Mouse (Mus musculus): ENCODE data around the gene Foxo4. TPM values are rescaled to one million over a fixed set of nuclear protein-coding genes. Genes with fewer than 3 reads are reported as not detected.

Foxo4 gene
- polyA plus RNA-seq, 1 experiment from 2014 or later, result 1.7 TPM

GRCm38 (mm10) chrX:101287543-101287942 is 33.2 kb downstream of the Foxo4 start:
- peak; percentile 98 for ATAC-seq (ENCODE audit: low read depth)
- H3K36me3 ChIP-seq (ENCODE audit: control insufficient read depth, insufficient read depth), result peaks cover 35% of the 10 kb centered on the region
- H3K27me3 ChIP-seq (ENCODE audit: control insufficient read depth, insufficient read depth, low read depth, low read length), result no peaks in the 10 kb centered on the region; the same call in 1 of the 2 replicates
- 32% methylated on average over 3 of the region's 3 CpGs for WGBS (ENCODE audit: insufficient replicate concordance)
- H3K4me3 ChIP-seq (ENCODE audit: low read depth, low read length), result peak overlapping the region; percentile 7; the same call in 1 of the 2 replicates
- H3K4me1 ChIP-seq (ENCODE audit: control insufficient read depth, low read depth, low read length), result peaks cover 41% of the 10 kb centered on the region
- no peaks in the 10 kb centered on the region for H3K9me3 ChIP-seq (replicated peaks; ENCODE audit: control insufficient read depth, low read length)
- peak overlapping the region; percentile 46 for H3K4me2 ChIP-seq (ENCODE audit: low read depth, low read length)
- H3K9ac ChIP-seq (ENCODE audit: low read depth, low read length), result peak overlapping the region; percentile 48
- peak overlapping the region; percentile 93 for H3K27ac ChIP-seq (ENCODE audit: low read length)

DNA sequence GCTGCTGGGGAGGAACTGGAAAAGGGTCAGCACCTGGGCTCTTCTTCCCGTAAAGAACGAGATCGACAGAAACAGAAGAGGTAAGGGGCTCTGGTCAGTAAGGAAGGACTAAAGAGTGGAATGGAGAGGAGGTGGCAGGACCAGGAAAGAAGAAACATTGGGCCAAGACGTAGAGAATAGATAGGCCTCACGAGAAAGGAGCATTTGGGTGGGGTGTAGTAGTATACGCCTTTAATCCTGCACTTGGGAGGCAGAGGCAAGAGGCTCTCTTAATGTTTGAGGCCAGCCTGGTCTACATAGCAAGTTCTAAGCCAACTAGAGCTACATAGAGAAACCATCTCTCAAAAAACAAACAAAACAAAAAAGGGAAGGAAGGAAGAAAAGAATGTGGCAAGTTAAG is 34.1 kb downstream of the Foxo4 start:
- 68% methylated on average over 6 of the region's 6 CpGs for WGBS (ENCODE audit: insufficient replicate concordance)
- peaks cover 38% of the 10 kb centered on the region for H3K36me3 ChIP-seq (ENCODE audit: control insufficient read depth, insufficient read depth)
- H3K4me3 ChIP-seq (ENCODE audit: low read depth, low read length), result no peak overlapping the region
- peak overlapping the region; percentile 93 for H3K27ac ChIP-seq (ENCODE audit: low read length)
- H3K4me2 ChIP-seq (ENCODE audit: low read depth, low read length), result peak overlapping the region; percentile 46
- peaks cover 41% of the 10 kb centered on the region for H3K4me1 ChIP-seq (ENCODE audit: control insufficient read depth, low read depth, low read length)
- H3K9ac ChIP-seq (ENCODE audit: low read depth, low read length), result peak overlapping the region; percentile 48
- peak; percentile 54 for ATAC-seq (ENCODE audit: low read depth)
- no peaks in the 10 kb centered on the region for H3K9me3 ChIP-seq (replicated peaks; ENCODE audit: control insufficient read depth, low read length)
- no peaks in the 10 kb centered on the region; the same call in 1 of the 2 replicates for H3K27me3 ChIP-seq (ENCODE audit: control insufficient read depth, insufficient read depth, low read depth, low read length)

DNA sequence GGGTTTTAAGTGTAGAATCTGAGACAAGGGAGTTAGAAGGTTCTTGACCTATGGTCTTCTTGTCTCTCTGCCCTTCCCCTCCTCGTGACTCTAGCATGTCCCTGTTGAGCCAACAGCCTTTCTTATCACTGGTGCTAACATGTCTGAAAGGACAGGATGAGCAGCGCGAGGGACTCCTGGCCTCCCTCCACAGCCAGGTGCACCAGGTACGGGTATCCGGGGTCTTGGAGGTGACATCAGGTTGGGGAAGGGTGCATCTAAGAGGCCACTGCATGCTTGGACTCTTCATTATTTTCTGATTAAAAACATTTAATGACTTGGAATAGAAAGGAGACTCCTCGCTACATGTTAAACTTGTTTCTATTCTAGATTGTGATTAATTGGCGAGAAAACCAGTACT is 34.7 kb downstream of the Foxo4 start:
- H3K4me2 ChIP-seq (ENCODE audit: low read depth, low read length), result peak overlapping the region; percentile 42
- no peak for ATAC-seq (ENCODE audit: low read depth)
- H3K9ac ChIP-seq (ENCODE audit: low read depth, low read length), result no peak overlapping the region
- peaks cover 37% of the 10 kb centered on the region for H3K36me3 ChIP-seq (ENCODE audit: control insufficient read depth, insufficient read depth)
- WGBS (ENCODE audit: insufficient replicate concordance), result 74% methylated on average over 7 of the region's 7 CpGs
- peaks cover 41% of the 10 kb centered on the region for H3K4me1 ChIP-seq (ENCODE audit: control insufficient read depth, low read depth, low read length)
- H3K27me3 ChIP-seq (ENCODE audit: control insufficient read depth, insufficient read depth, low read depth, low read length), result no peaks in the 10 kb centered on the region; the same call in 1 of the 2 replicates
- no peak overlapping the region for H3K4me3 ChIP-seq (ENCODE audit: low read depth, low read length)
- H3K9me3 ChIP-seq (replicated peaks; ENCODE audit: control insufficient read depth, low read length), result no peaks in the 10 kb centered on the region
- peak overlapping the region; percentile 93 for H3K27ac ChIP-seq (ENCODE audit: low read length)

GRCm38 (mm10) chrX:101290111-101290510 is 35.8 kb downstream of the Foxo4 start:
- H3K4me3 ChIP-seq (ENCODE audit: low read depth, low read length), result no peak overlapping the region

GRCm38 (mm10) chrX:101299055-101299454 is 44.7 kb downstream of the Foxo4 start, which contains the start of gene Nlgn3:
Nlgn3 (plus strand) TSS chrX:101299168.
- peak within 1 kb of the TSS; percentile 17; the same call in 1 of the 2 replicates for H3K4me2 ChIP-seq (ENCODE audit: low read depth, low read length)
- peaks cover 9% of the 10 kb centered on the region for H3K27me3 ChIP-seq (ENCODE audit: control insufficient read depth, insufficient read depth, low read depth, low read length)
- no peaks in the 10 kb centered on the region for H3K9me3 ChIP-seq (replicated peaks; ENCODE audit: control insufficient read depth, low read length)
- H3K27ac ChIP-seq (ENCODE audit: low read length), result no peak within 1 kb of the TSS
- ATAC-seq (ENCODE audit: low read depth), result peak; percentile 27; the same call in 1 of the 2 replicates
- H3K9ac ChIP-seq (ENCODE audit: low read depth, low read length), result no peak within 1 kb of the TSS
- H3K4me3 ChIP-seq (ENCODE audit: low read depth, low read length), result no peak within 1 kb of the TSS
- 22% methylated on average over 20 of the region's 24 CpGs for WGBS (ENCODE audit: insufficient replicate concordance)
- H3K36me3 ChIP-seq (ENCODE audit: control insufficient read depth, insufficient read depth), result peaks cover 15% of the 10 kb centered on the region
- no peaks in the 10 kb centered on the region for H3K4me1 ChIP-seq (ENCODE audit: control insufficient read depth, low read depth, low read length)

More at GRCm38 (mm10) chrX:101290111-101290510, 35.8 kb downstream of the Foxo4 start:
- Histone ChIP-seq H3K36me3 (ENCODE audit: control insufficient read depth, insufficient read depth) (peaks cover 39% of the 10 kb centered on the region), H3K27ac (ENCODE audit: low read length) (peak overlapping the region; percentile 42), H3K4me1 (ENCODE audit: control insufficient read depth, low read depth, low read length) (peaks cover 41% of the 10 kb centered on the region), H3K9me3 (replicated peaks; ENCODE audit: control insufficient read depth, low read length) (no peaks in the 10 kb centered on the region), H3K4me2 (ENCODE audit: low read depth, low read length) (no peak overlapping the region; the same call in 1 of the 2 replicates), H3K27me3 (ENCODE audit: control insufficient read depth, insufficient read depth, low read depth, low read length) (no peaks in the 10 kb centered on the region; the same call in 1 of the 2 replicates), H3K9ac (ENCODE audit: low read depth, low read length) (0 out of 2 replicates have a peak overlapping the region, but pooled peaks have one; percentile 26)
- 55% methylated on average over 10 of the region's 10 CpGs for WGBS (ENCODE audit: insufficient replicate concordance)
- peak; percentile 35 for ATAC-seq (ENCODE audit: low read depth)

DNA sequence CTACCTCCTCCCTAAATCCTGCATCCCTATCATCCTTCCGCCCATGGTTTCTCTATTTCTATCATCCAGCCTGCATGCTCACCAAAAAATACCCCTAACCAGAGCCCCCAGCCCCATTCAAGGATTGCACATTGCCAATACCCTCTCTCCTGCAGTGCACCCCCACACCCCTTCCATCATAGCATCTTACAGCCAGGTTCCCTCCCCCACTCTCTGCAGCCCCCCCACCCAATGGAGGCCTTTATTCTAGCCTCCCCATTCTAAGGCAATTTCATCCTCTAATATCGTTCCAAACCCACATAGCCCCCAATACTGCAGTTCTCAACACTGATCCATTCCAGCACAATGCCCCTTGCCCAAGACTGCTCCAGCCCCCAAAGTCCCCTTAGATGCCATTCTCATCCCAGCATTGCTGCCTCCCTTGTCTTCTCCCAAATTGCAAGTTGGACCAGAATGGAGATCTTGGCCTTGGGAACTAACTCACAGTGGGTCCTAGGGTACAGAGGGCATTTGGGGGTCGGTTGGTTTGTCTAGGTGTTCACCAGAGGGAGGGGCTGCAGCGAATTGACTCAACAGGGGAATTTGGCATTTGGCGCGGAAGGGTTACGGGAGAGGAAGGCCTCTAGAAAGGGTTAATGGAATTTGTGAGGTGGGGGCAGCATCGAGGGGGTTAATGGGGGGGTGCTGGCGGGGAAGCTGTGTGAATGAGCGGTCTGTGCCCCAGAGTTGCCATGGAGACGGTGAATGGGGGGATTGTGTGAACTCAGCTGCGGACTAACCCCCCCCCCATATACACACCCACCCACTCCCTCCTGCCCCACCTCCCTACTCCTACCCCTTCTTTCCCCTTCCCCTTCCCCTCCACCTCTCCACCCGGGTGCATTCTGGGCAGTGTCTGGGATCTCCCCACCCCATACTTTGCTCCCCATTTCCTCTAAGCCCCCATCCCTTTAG is 45.4 kb downstream of the Foxo4 start:
- Histone ChIP-seq H3K36me3 (ENCODE audit: control insufficient read depth, insufficient read depth) (peaks cover 10% of the 10 kb centered on the region), H3K9ac (ENCODE audit: low read depth, low read length) (no peak overlapping the region), H3K4me2 (ENCODE audit: low read depth, low read length) (no peak overlapping the region), H3K27ac (ENCODE audit: low read length) (no peak overlapping the region), H3K27me3 (ENCODE audit: control insufficient read depth, insufficient read depth, low read depth, low read length) (peaks cover 9% of the 10 kb centered on the region), H3K4me1 (ENCODE audit: control insufficient read depth, low read depth, low read length) (no peaks in the 10 kb centered on the region), H3K9me3 (replicated peaks; ENCODE audit: control insufficient read depth, low read length) (no peaks in the 10 kb centered on the region), H3K4me3 (ENCODE audit: low read depth, low read length) (no peak overlapping the region)
- WGBS (ENCODE audit: insufficient replicate concordance), result 34% methylated on average over 13 of the region's 13 CpGs
- ATAC-seq (ENCODE audit: low read depth), result no peak

- Histone ChIP-seq H3K27ac (ENCODE audit: low read length) (no peak overlapping the region), H3K9me3 (replicated peaks; ENCODE audit: control insufficient read depth, low read length) (no peaks in the 10 kb centered on the region), H3K4me3 (ENCODE audit: low read depth, low read length) (no peak overlapping the region), H3K27me3 (ENCODE audit: control insufficient read depth, insufficient read depth, low read depth, low read length) (peaks cover 9% of the 10 kb centered on the region), H3K36me3 (ENCODE audit: control insufficient read depth, insufficient read depth) (peaks cover 8% of the 10 kb centered on the region), H3K4me2 (ENCODE audit: low read depth, low read length) (no peak overlapping the region), H3K9ac (ENCODE audit: low read depth, low read length) (no peak overlapping the region), H3K4me1 (ENCODE audit: control insufficient read depth, low read depth, low read length) (no peaks in the 10 kb centered on the region)
- ATAC-seq (ENCODE audit: low read depth), result no peak
- WGBS (ENCODE audit: insufficient replicate concordance), result 50% methylated on average over 13 of the region's 13 CpGs
These were observed 46.2 kb downstream of the Foxo4 start for GRCm38 (mm10) chrX:101300427-101301030.

DNA sequence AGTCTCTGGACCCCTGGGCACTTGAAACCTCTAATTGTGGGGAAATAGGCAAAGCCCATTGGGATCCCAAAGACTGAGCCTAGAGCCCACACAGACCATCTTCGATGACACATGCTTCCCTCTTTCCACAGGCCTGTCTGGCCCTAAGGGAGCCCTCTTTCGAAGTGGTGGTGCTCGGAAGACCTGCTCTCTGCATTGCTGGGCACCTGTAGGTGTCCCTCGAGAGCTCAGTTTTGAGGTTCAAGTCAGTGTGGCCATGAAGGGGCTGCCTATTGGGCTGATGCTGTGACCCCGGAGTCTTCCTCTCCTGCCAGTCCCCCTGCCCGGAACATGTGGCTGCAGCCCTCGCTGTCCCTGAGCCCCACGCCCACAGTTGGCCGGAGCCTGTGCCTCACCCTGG is 47.3 kb downstream of the Foxo4 start:
- no peak for ATAC-seq (ENCODE audit: low read depth)
- no peak overlapping the region for H3K4me2 ChIP-seq (ENCODE audit: low read depth, low read length)
- peaks cover 8% of the 10 kb centered on the region for H3K36me3 ChIP-seq (ENCODE audit: control insufficient read depth, insufficient read depth)
- 71% methylated on average over 9 of the region's 9 CpGs for WGBS (ENCODE audit: insufficient replicate concordance)
- no peak overlapping the region for H3K27ac ChIP-seq (ENCODE audit: low read length)
- no peak overlapping the region for H3K9ac ChIP-seq (ENCODE audit: low read depth, low read length)
- peaks cover 12% of the 10 kb centered on the region for H3K27me3 ChIP-seq (ENCODE audit: control insufficient read depth, insufficient read depth, low read depth, low read length)
- H3K4me3 ChIP-seq (ENCODE audit: low read depth, low read length), result no peak overlapping the region
- no peaks in the 10 kb centered on the region for H3K4me1 ChIP-seq (ENCODE audit: control insufficient read depth, low read depth, low read length)
- H3K9me3 ChIP-seq (replicated peaks; ENCODE audit: control insufficient read depth, low read length), result no peaks in the 10 kb centered on the region

Data from liver, embryonic 16.5 days (tissue).